Mouse (Mus musculus): ENCODE results near the gene Odf3l1. TPM values are rescaled to one million over a fixed set of nuclear protein-coding genes. Genes with fewer than 3 reads are reported as not detected.
A peak's percentile ranks its signal among the peaks of the same experiment; 100 is the strongest.

The Odf3l1 gene
- total and polyA plus RNA-seq, 3 experiments, result not detected

GRCm38 (mm10) chr9:56886113-56886512 lies 21.6 kb upstream of the Odf3l1 start:
- Histone ChIP-seq H3K4me1 (ENCODE audit: control insufficient read depth in 1 of 2, insufficient read depth in 2 of 2, low read length in 2 of 2) (no peaks in the 10 kb centered on the region), H3K9ac (ENCODE audit: control insufficient read depth, low read depth, low read length, poor library complexity, severe bottlenecking) (no peak overlapping the region), H3K27me3 (ENCODE audit: control insufficient read depth in 1 of 2, insufficient read depth in 2 of 2, low read length in 2 of 2) (no peaks in the 10 kb centered on the region), H3K79me2 (ENCODE audit: control insufficient read depth, insufficient read depth, low read length, poor library complexity) (no peaks in the 10 kb centered on the region), H3K9me3 (replicated peaks; ENCODE audit: insufficient read depth, low read length) (no peaks in the 10 kb centered on the region), H3K4me3 (ENCODE audit: control insufficient read depth in 1 of 2, insufficient read depth in 1 of 2, low read depth in 2 of 2, low read length in 2 of 2) (no peak overlapping the region), H3K36me3 (ENCODE audit: control insufficient read depth in 1 of 2, insufficient read depth in 2 of 2, low read length in 2 of 2) (no peaks in the 10 kb centered on the region), H3K27ac (ENCODE audit: control insufficient read depth, low read depth, low read length) (no peak overlapping the region)
- DNase-seq (ENCODE audit: low read depth, low spot score), result peak; percentile 32
- TF ChIP-seq TAL1 (IDR thresholded peaks at IDR 0.05; ENCODE audit: low read length) (no peak), MYB (IDR thresholded peaks at IDR 0.05; ENCODE audit: low read depth, low read length) (no peak), GABPA (IDR thresholded peaks at IDR 0.05; ENCODE audit: low read depth, low read length) (no peak), MAZ (IDR thresholded peaks at IDR 0.05; ENCODE audit: low read depth, low read length) (no peak), CTCF (IDR thresholded peaks at IDR 0.05 in 2 of 3, conservative IDR thresholded peaks at IDR 0.05 in 1 of 3; ENCODE audit: control insufficient read depth in 1 of 3, insufficient read depth in 1 of 3, low read depth in 2 of 3, low read length in 3 of 3, poor library complexity in 1 of 3, severe bottlenecking in 1 of 3) (peak; percentile 39 to 64 (median 40)), CHD2 (IDR thresholded peaks at IDR 0.05; ENCODE audit: low read length) (no peak), ETS1 (IDR thresholded peaks at IDR 0.05; ENCODE audit: low read depth, low read length) (no peak), NELFE (IDR thresholded peaks at IDR 0.05; ENCODE audit: low read depth, low read length) (no peak), ZMIZ1 (IDR thresholded peaks at IDR 0.05; ENCODE audit: low read depth, low read length) (no peak), SMC3 (IDR thresholded peaks at IDR 0.05; ENCODE audit: low read depth, low read length) (peak; percentile 25; the same call in 1 of the 2 replicates), USF1 (IDR thresholded peaks at IDR 0.05; ENCODE audit: low read depth, low read length) (no peak), JUND (IDR thresholded peaks at IDR 0.05; ENCODE audit: low read depth, low read length) (no peak), GATA1 (IDR thresholded peaks at IDR 0.05; ENCODE audit: low read depth, low read length) (no peak), UBTF (IDR thresholded peaks at IDR 0.05; ENCODE audit: borderline replicate concordance, insufficient read depth, low read depth, low read length) (no peak)

GRCm38 (mm10) chr9:56884328-56884727 lies 19.8 kb upstream of the Odf3l1 start:
- Histone ChIP-seq H3K4me3 (ENCODE audit: control insufficient read depth in 1 of 2, insufficient read depth in 1 of 2, low read depth in 2 of 2, low read length in 2 of 2) (no peak overlapping the region), H3K36me3 (ENCODE audit: control insufficient read depth in 1 of 2, insufficient read depth in 2 of 2, low read length in 2 of 2) (no peaks in the 10 kb centered on the region), H3K9me3 (replicated peaks; ENCODE audit: insufficient read depth, low read length) (no peaks in the 10 kb centered on the region), H3K79me2 (ENCODE audit: control insufficient read depth, insufficient read depth, low read length, poor library complexity) (no peaks in the 10 kb centered on the region), H3K27me3 (ENCODE audit: control insufficient read depth in 1 of 2, insufficient read depth in 2 of 2, low read length in 2 of 2) (no peaks in the 10 kb centered on the region), H3K9ac (ENCODE audit: control insufficient read depth, low read depth, low read length, poor library complexity, severe bottlenecking) (no peak overlapping the region), H3K27ac (ENCODE audit: control insufficient read depth, low read depth, low read length) (no peak overlapping the region), H3K4me1 (ENCODE audit: control insufficient read depth in 1 of 2, insufficient read depth in 2 of 2, low read length in 2 of 2) (no peaks in the 10 kb centered on the region)
- no peak for DNase-seq (ENCODE audit: low read depth, low spot score)
- TF ChIP-seq GABPA (IDR thresholded peaks at IDR 0.05; ENCODE audit: low read depth, low read length) (no peak), POLR2A (IDR thresholded peaks at IDR 0.05; ENCODE audit: control insufficient read depth in 1 of 2, insufficient read depth in 1 of 2, low read depth in 1 of 2, low read length in 2 of 2, poor library complexity in 1 of 2) (no peak), GATA1 (IDR thresholded peaks at IDR 0.05; ENCODE audit: low read depth, low read length) (no peak), E2F4 (IDR thresholded peaks at IDR 0.05; ENCODE audit: borderline replicate concordance, low read depth, low read length) (no peak), ZC3H11A (IDR thresholded peaks at IDR 0.05; ENCODE audit: low read depth, low read length) (no peak), TAL1 (IDR thresholded peaks at IDR 0.05; ENCODE audit: low read length) (no peak), MAX (IDR thresholded peaks at IDR 0.05; ENCODE audit: low read length) (no peak), MAZ (IDR thresholded peaks at IDR 0.05; ENCODE audit: low read depth, low read length) (no peak), RCOR1 (IDR thresholded peaks at IDR 0.05; ENCODE audit: low read depth, low read length) (no peak), ETS1 (IDR thresholded peaks at IDR 0.05; ENCODE audit: low read depth, low read length) (no peak), SIN3A (IDR thresholded peaks at IDR 0.05; ENCODE audit: low read length) (no peak), POLR2AphosphoS2 (IDR thresholded peaks at IDR 0.05; ENCODE audit: low read length) (no peak), POLR2AphosphoS5 (IDR thresholded peaks at IDR 0.05; ENCODE audit: borderline replicate concordance, low read depth, low read length) (no peak), MAFK (IDR thresholded peaks at IDR 0.05; ENCODE audit: borderline replicate concordance, low read depth, low read length) (no peak), TBP (IDR thresholded peaks at IDR 0.05; ENCODE audit: low read depth, low read length) (no peak), MXI1 (IDR thresholded peaks at IDR 0.05; ENCODE audit: low read depth, low read length) (no peak), HCFC1 (IDR thresholded peaks at IDR 0.05; ENCODE audit: low read depth, low read length) (no peak)
